ENCODE assay signal across 9 mouse cellular contexts in genomic region chr17:30590417-30591198, GRCm38 (mm10). TPM values are rescaled to one million over a fixed set of nuclear protein-coding genes. Genes with fewer than 3 reads are reported as not detected.
DNase-seq lines count a peak whose midpoint lies in the region; ATAC-seq lines count a peak whose summit lies in the region.
"Had no signal": no experiment of that assay in that cellular context is flagged by ENCODE, and none has a peak within 500 bp of the region (broad histone marks: within the 10 kb centered on the region; RNA-seq: fewer than 3 reads in every experiment).

No protein-coding gene starts in this region.

- peak; percentile 46 for ATAC-seq in activated CD4-positive, CD25-positive, alpha-beta regulatory T cell, adult 4 months
- ATAC-seq in hindbrain, embryonic 15.5 days (ENCODE audit: low FRiP score, low read depth), result peak; percentile 59; the same call in 1 of the 2 replicates
- no peak for ATAC-seq in midbrain, embryonic 12.5 days (ENCODE audit: low FRiP score, low read depth)
- ATAC-seq in stomach, embryonic 14.5 days (ENCODE audit: insufficient number of reproducible peaks, insufficient read depth, low FRiP score, low read depth), result 0 out of 2 replicates have a peak, but pooled peaks have one; percentile 37

- DNase-seq in layer of hippocampus, adult 11-12 months (ENCODE audit: low spot score), result peak; percentile 77
- no peak for DNase-seq in layer of hippocampus, adult 9-10 months (ENCODE audit: low spot score)
- peak; percentile 54 for DNase-seq in embryo, embryonic 11.5 days (ENCODE audit: low read depth, low spot score)
- DNase-seq in layer of hippocampus, postnatal 36 days, result peak; percentile 60 to 65

- peaks cover 9% of the 10 kb centered on the region for H3K4me1 ChIP-seq in hindbrain, embryonic 15.5 days (replicated peaks)
- H3K4me1 ChIP-seq in midbrain, embryonic 12.5 days, result peaks cover 13% of the 10 kb centered on the region
- H3K4me1 ChIP-seq in stomach, embryonic 14.5 days (ENCODE audit: control insufficient read depth, insufficient read depth, low read length), result no peaks in the 10 kb centered on the region

- H3K4me3 ChIP-seq in hindbrain, embryonic 15.5 days, result no peak overlapping the region
- H3K4me3 ChIP-seq in midbrain, embryonic 12.5 days, result no peak overlapping the region
- no peak overlapping the region for H3K4me3 ChIP-seq in stomach, embryonic 14.5 days (ENCODE audit: low read depth, low read length)
- H3K4me3 ChIP-seq: embryonic facial prominence, embryonic 13.5 days had no signal

- H3K9me3 ChIP-seq in hindbrain, embryonic 15.5 days, result no peaks in the 10 kb centered on the region
- no peaks in the 10 kb centered on the region for H3K9me3 ChIP-seq in midbrain, embryonic 12.5 days
- H3K9me3 ChIP-seq in stomach, embryonic 14.5 days (ENCODE audit: control insufficient read depth, low read depth, low read length), result no peaks in the 10 kb centered on the region
- H3K9me3 ChIP-seq: embryonic facial prominence, embryonic 13.5 days had no signal

- peaks cover 6% of the 10 kb centered on the region; the same call in 1 of the 2 replicates for H3K36me3 ChIP-seq in hindbrain, embryonic 15.5 days
- peaks cover 16% of the 10 kb centered on the region for H3K36me3 ChIP-seq in midbrain, embryonic 12.5 days
- peaks cover 19% of the 10 kb centered on the region for H3K36me3 ChIP-seq in stomach, embryonic 14.5 days (ENCODE audit: control insufficient read depth, insufficient read depth, low read length)

- no peak overlapping the region for H3K27ac ChIP-seq in hindbrain, embryonic 15.5 days (replicated peaks)
- H3K27ac ChIP-seq in midbrain, embryonic 12.5 days (replicated peaks), result 0 out of 2 replicates have a peak overlapping the region, but pooled peaks have one; percentile 30
- H3K27ac ChIP-seq in stomach, embryonic 14.5 days (ENCODE audit: low read length), result no peak overlapping the region
- H3K27ac ChIP-seq: embryonic facial prominence, embryonic 13.5 days had no signal

- H3K27me3 ChIP-seq in hindbrain, embryonic 15.5 days, result no peaks in the 10 kb centered on the region
- no peaks in the 10 kb centered on the region for H3K27me3 ChIP-seq in midbrain, embryonic 12.5 days
- no peaks in the 10 kb centered on the region for H3K27me3 ChIP-seq in stomach, embryonic 14.5 days (ENCODE audit: control insufficient read depth, insufficient read depth, low read length)
- H3K27me3 ChIP-seq: embryonic facial prominence, embryonic 13.5 days had no signal

- 28% methylated on average over 17 of the region's 17 CpGs for WGBS in hindbrain, embryonic 15.5 days
- WGBS in midbrain, embryonic 12.5 days, result 40% methylated on average over 17 of the region's 17 CpGs
- 53% methylated on average over 17 of the region's 17 CpGs for WGBS in stomach, embryonic 14.5 days

- H3K4me2 ChIP-seq in hindbrain, embryonic 15.5 days, result peak overlapping the region; percentile 31; the same call in 1 of the 2 replicates
- H3K4me2 ChIP-seq in midbrain, embryonic 12.5 days (replicated peaks), result no peak overlapping the region
- H3K4me2 ChIP-seq in stomach, embryonic 14.5 days (replicated peaks; ENCODE audit: low read depth, low read length), result no peak overlapping the region
- H3K4me2 ChIP-seq: embryonic facial prominence, embryonic 13.5 days had no signal

- no peak overlapping the region for H3K9ac ChIP-seq in hindbrain, embryonic 15.5 days
- H3K9ac ChIP-seq in midbrain, embryonic 12.5 days (replicated peaks), result no peak overlapping the region
- no peak overlapping the region for H3K9ac ChIP-seq in stomach, embryonic 14.5 days (replicated peaks; ENCODE audit: low read depth, low read length)
- H3K9ac ChIP-seq: embryonic facial prominence, embryonic 13.5 days had no signal

RNA-seq across cellular contexts. Expression of gene Btbd9, which starts 14.3 kb away (rescaled TPM):
- polyA plus RNA-seq in activated CD4-positive, CD25-positive, alpha-beta regulatory T cell, adult 4 months (2017; shearing (Covaris generic)), result 10 to 100 TPM; 51.2 to 51.6 TPM
- 137 and 139 TPM in 2 replicates for polyA plus RNA-seq in hindbrain, embryonic 15.5 days (2015; fragmentation: Nextera tagmentation; extraction: Ambion mirVana)
- 100 to 1,000 TPM; 149 to 174 TPM for total RNA-seq in layer of hippocampus, postnatal 36 days (2021)
- polyA plus RNA-seq in midbrain, embryonic 12.5 days (2016; fragmentation: Nextera tagmentation; extraction: Ambion mirVana), result 98.0 and 102 TPM in 2 replicates
- 63.1 and 63.3 TPM in 2 replicates for polyA plus RNA-seq in stomach, embryonic 14.5 days (2014; fragmentation: Nextera tagmentation; extraction: Ambion mirVana)

RNA-seq across cellular contexts. Expression of gene Dnah8, which starts 33.5 kb away (rescaled TPM):
- 10 to 100 TPM; 15.6 to 23.1 TPM for polyA plus RNA-seq in activated CD4-positive, CD25-positive, alpha-beta regulatory T cell, adult 4 months (2017; shearing (Covaris generic))
- polyA plus RNA-seq in hindbrain, embryonic 15.5 days (2015; fragmentation: Nextera tagmentation; extraction: Ambion mirVana), result 1.3 and 1.9 TPM in 2 replicates
- 1 to 10 TPM; 2.8 to 2.9 TPM for total RNA-seq in layer of hippocampus, postnatal 36 days (2021)
- 0.66 and 1.4 TPM in 2 replicates for polyA plus RNA-seq in midbrain, embryonic 12.5 days (2016; fragmentation: Nextera tagmentation; extraction: Ambion mirVana)
- 2.0 and 2.2 TPM in 2 replicates for polyA plus RNA-seq in stomach, embryonic 14.5 days (2014; fragmentation: Nextera tagmentation; extraction: Ambion mirVana)

RNA-seq across cellular contexts. Expression of gene Glo1, which starts 36.1 kb away (rescaled TPM):
- 100 to 1,000 TPM; 117 to 142 TPM for polyA plus RNA-seq in activated CD4-positive, CD25-positive, alpha-beta regulatory T cell, adult 4 months (2017; shearing (Covaris generic))
- 159 TPM in 2 replicates for polyA plus RNA-seq in hindbrain, embryonic 15.5 days (2015; fragmentation: Nextera tagmentation; extraction: Ambion mirVana)
- total RNA-seq in layer of hippocampus, postnatal 36 days (2021), result 100 to 1,000 TPM; 184 to 191 TPM
- polyA plus RNA-seq in midbrain, embryonic 12.5 days (2016; fragmentation: Nextera tagmentation; extraction: Ambion mirVana), result 207 and 215 TPM in 2 replicates
- 240 and 244 TPM in 2 replicates for polyA plus RNA-seq in stomach, embryonic 14.5 days (2014; fragmentation: Nextera tagmentation; extraction: Ambion mirVana)
